Mouse (Mus musculus): Measurements from ENCODE around the gene Cfap77. TPM values are rescaled to one million over a fixed set of nuclear protein-coding genes. Genes with fewer than 3 reads are reported as not detected.

Cfap77 gene
- polyA plus RNA-seq, 1 experiment = 0.16 TPM

DNA sequence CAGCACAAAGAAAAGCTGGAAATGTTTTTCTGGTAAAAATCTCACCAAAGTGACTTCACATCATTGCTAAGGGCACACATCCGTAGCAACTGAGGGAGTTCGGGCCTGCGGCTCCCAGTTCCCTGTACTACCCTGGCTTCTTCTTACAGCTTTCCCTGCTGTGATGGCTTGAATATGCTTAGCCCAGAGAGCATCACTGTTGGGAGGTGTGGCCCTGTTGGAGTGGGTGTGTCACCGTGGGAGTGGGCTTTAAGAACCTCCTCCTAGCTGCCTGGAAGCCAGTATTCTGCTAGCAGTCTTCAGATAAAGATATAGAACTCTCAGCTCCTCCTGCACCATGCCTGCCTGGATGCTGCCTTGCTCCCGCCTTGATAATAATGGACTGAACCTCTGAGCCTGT lies 93.2 kb downstream of the Cfap77 start:
- Histone ChIP-seq H3K27ac (ENCODE audit: insufficient read depth, low read depth, low read length) (no peak overlapping the region), H3K4me1 (ENCODE audit: control insufficient read depth, insufficient read depth, insufficient read length, low read length) (no peaks in the 10 kb centered on the region), H3K36me3 (ENCODE audit: control insufficient read depth, insufficient read depth, low read length) (no peaks in the 10 kb centered on the region), H3K4me3 (ENCODE audit: low read depth, low read length) (no peak overlapping the region), H3K27me3 (ENCODE audit: control insufficient read depth, insufficient read depth, low read length) (no peaks in the 10 kb centered on the region)
- TF ChIP-seq POLR2A (IDR thresholded peaks at IDR 0.05; ENCODE audit: low read depth, low read length) (no peak), CTCF (IDR thresholded peaks at IDR 0.05; ENCODE audit: extremely low read depth, insufficient read length, insufficient replicate concordance, low read depth, low read length) (no peak)
- WGBS = 68% methylated on average over 5 of the region's 5 CpGs

DNA sequence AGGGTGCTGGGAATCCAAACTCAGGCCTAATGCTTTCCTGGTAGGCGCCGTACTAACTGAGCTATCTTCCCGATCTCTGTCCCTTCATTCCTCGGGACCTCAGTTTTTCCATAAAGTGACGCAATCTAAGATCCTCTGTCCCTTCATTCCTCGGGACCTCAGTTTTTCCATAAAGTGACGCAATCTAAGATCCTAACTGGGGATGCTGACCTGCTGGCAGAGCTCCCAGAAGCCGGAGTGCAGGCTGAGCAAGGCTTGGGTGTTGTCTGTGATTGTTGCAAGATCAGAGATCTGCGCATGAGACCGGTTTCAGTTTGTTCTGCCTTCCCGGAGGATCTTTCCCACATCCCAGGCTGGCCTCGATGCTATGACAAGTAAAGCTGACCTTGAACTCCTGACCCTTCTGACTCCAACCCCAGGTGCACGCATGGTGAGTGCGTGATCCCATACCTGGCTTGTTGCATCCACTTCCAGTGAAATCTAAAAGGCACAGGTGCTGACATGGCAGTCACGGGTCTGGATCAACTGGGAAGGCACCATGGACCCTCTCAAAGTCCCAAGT lies 93.8 kb downstream of the Cfap77 start:
- Histone ChIP-seq H3K27ac (ENCODE audit: insufficient read depth, low read depth, low read length) (no peak overlapping the region), H3K36me3 (ENCODE audit: control insufficient read depth, insufficient read depth, low read length) (no peaks in the 10 kb centered on the region), H3K4me1 (ENCODE audit: control insufficient read depth, insufficient read depth, insufficient read length, low read length) (no peaks in the 10 kb centered on the region), H3K4me3 (ENCODE audit: low read depth, low read length) (no peak overlapping the region), H3K27me3 (ENCODE audit: control insufficient read depth, insufficient read depth, low read length) (peaks cover 3% of the 10 kb centered on the region; the same call in 1 of the 2 replicates)
- WGBS = 60% methylated on average over 15 of the region's 15 CpGs
- TF ChIP-seq CTCF (IDR thresholded peaks at IDR 0.05; ENCODE audit: extremely low read depth, insufficient read length, insufficient replicate concordance, low read depth, low read length) = no peak
- no peak for TF ChIP-seq POLR2A (IDR thresholded peaks at IDR 0.05; ENCODE audit: low read depth, low read length)

GRCm38 (mm10) chr2:28956874-28957273 lies 98.0 kb downstream of the Cfap77 start:
- Histone ChIP-seq H3K4me1 (ENCODE audit: control insufficient read depth, insufficient read depth, insufficient read length, low read length) (no peaks in the 10 kb centered on the region), H3K27ac (ENCODE audit: insufficient read depth, low read depth, low read length) (no peak overlapping the region), H3K36me3 (ENCODE audit: control insufficient read depth, insufficient read depth, low read length) (no peaks in the 10 kb centered on the region), H3K27me3 (ENCODE audit: control insufficient read depth, insufficient read depth, low read length) (peaks cover 3% of the 10 kb centered on the region; the same call in 1 of the 2 replicates), H3K4me3 (ENCODE audit: low read depth, low read length) (no peak overlapping the region)
- TF ChIP-seq CTCF (IDR thresholded peaks at IDR 0.05; ENCODE audit: extremely low read depth, insufficient read length, insufficient replicate concordance, low read depth, low read length) (no peak), POLR2A (IDR thresholded peaks at IDR 0.05; ENCODE audit: low read depth, low read length) (no peak)
- 83% methylated on average over 4 of the region's 4 CpGs for WGBS

GRCm38 (mm10) chr2:28954595-28954994 lies 100.3 kb downstream of the Cfap77 start:
- Histone ChIP-seq H3K27ac (ENCODE audit: insufficient read depth, low read depth, low read length) (no peak overlapping the region), H3K27me3 (ENCODE audit: control insufficient read depth, insufficient read depth, low read length) (peaks cover 3% of the 10 kb centered on the region; the same call in 1 of the 2 replicates), H3K36me3 (ENCODE audit: control insufficient read depth, insufficient read depth, low read length) (no peaks in the 10 kb centered on the region), H3K4me1 (ENCODE audit: control insufficient read depth, insufficient read depth, insufficient read length, low read length) (no peaks in the 10 kb centered on the region), H3K4me3 (ENCODE audit: low read depth, low read length) (no peak overlapping the region)
- no peak for TF ChIP-seq POLR2A (IDR thresholded peaks at IDR 0.05; ENCODE audit: low read depth, low read length)
- no peak for TF ChIP-seq CTCF (IDR thresholded peaks at IDR 0.05; ENCODE audit: extremely low read depth, insufficient read length, insufficient replicate concordance, low read depth, low read length)
- WGBS = 86% methylated on average over 9 of the region's 9 CpGs

GRCm38 (mm10) chr2:28952981-28953380 lies 101.9 kb downstream of the Cfap77 start:
- Histone ChIP-seq H3K4me3 (ENCODE audit: low read depth, low read length) (no peak overlapping the region), H3K4me1 (ENCODE audit: control insufficient read depth, insufficient read depth, insufficient read length, low read length) (no peaks in the 10 kb centered on the region), H3K36me3 (ENCODE audit: control insufficient read depth, insufficient read depth, low read length) (no peaks in the 10 kb centered on the region), H3K27me3 (ENCODE audit: control insufficient read depth, insufficient read depth, low read length) (peaks cover 3% of the 10 kb centered on the region; the same call in 1 of the 2 replicates), H3K27ac (ENCODE audit: insufficient read depth, low read depth, low read length) (no peak overlapping the region)
- TF ChIP-seq CTCF (IDR thresholded peaks at IDR 0.05; ENCODE audit: extremely low read depth, insufficient read length, insufficient replicate concordance, low read depth, low read length) (no peak), POLR2A (IDR thresholded peaks at IDR 0.05; ENCODE audit: low read depth, low read length) (no peak)
- WGBS = 51% methylated on average over 8 of the region's 8 CpGs

DNA sequence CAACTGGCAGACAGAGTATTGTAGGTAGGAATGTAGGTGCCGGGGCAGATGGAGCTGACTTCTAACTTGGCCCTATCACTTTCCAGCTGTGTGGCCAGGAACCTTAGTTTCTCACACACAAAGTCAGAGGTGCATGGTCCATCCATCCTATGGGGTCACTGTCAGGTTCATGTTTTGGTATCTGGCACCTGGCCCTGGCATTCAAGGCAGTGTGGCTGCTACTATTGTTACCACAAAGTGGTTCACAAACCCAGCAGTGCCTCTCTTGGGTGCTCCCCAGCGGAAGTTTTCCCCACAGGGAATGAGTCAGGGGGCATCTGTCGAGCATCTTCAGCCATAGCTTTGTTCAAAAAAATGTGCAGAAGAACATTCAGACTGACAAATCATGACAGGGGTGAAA lies 108.6 kb downstream of the Cfap77 start:
- WGBS = 65% methylated on average over 3 of the region's 3 CpGs
- Histone ChIP-seq H3K27ac (ENCODE audit: insufficient read depth, low read depth, low read length) (no peak overlapping the region), H3K36me3 (ENCODE audit: control insufficient read depth, insufficient read depth, low read length) (no peaks in the 10 kb centered on the region), H3K4me1 (ENCODE audit: control insufficient read depth, insufficient read depth, insufficient read length, low read length) (no peaks in the 10 kb centered on the region), H3K27me3 (ENCODE audit: control insufficient read depth, insufficient read depth, low read length) (no peaks in the 10 kb centered on the region), H3K4me3 (ENCODE audit: low read depth, low read length) (no peak overlapping the region)
- no peak for TF ChIP-seq POLR2A (IDR thresholded peaks at IDR 0.05; ENCODE audit: low read depth, low read length)
- no peak for TF ChIP-seq CTCF (IDR thresholded peaks at IDR 0.05; ENCODE audit: extremely low read depth, insufficient read length, insufficient replicate concordance, low read depth, low read length)

GRCm38 (mm10) chr2:28945388-28945787 lies 109.5 kb downstream of the Cfap77 start:
- no peak overlapping the region for H3K4me3 ChIP-seq (ENCODE audit: low read depth, low read length)
- H3K36me3 ChIP-seq (ENCODE audit: control insufficient read depth, insufficient read depth, low read length) = no peaks in the 10 kb centered on the region
- WGBS = 59% methylated on average over 6 of the region's 6 CpGs
- TF ChIP-seq POLR2A (IDR thresholded peaks at IDR 0.05; ENCODE audit: low read depth, low read length) (no peak), CTCF (IDR thresholded peaks at IDR 0.05; ENCODE audit: extremely low read depth, insufficient read length, insufficient replicate concordance, low read depth, low read length) (no peak)
- no peak overlapping the region for H3K27ac ChIP-seq (ENCODE audit: insufficient read depth, low read depth, low read length)
- H3K4me1 ChIP-seq (ENCODE audit: control insufficient read depth, insufficient read depth, insufficient read length, low read length) = no peaks in the 10 kb centered on the region
- H3K27me3 ChIP-seq (ENCODE audit: control insufficient read depth, insufficient read depth, low read length) = no peaks in the 10 kb centered on the region

Measured in small intestine, adult 2 months (tissue).